Mouse (Mus musculus): ENCODE measurements around the gene Wasf2.

The Wasf2 gene

DNA sequence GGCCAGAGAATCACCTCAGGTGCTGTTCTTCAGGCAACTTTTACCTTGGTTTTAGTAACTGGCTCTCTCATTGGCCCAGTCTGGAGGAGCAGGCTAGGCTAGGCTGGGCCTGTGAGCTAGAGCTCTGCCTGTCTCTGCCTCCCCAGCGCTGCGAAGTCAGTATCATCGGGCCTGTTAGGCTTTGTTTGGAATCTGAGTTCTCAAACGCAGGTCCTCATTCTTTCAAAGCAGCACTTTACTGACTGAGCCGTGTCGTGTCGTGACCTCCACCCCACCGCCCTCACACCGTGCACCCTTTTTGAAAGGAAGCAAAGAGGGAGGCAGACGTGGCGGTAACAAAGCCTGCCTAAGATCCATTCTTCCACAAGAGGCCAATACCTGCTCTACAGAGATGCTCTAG lies 914 bp upstream of the Wasf2 start:
- DNase-seq, result no peak

DNA sequence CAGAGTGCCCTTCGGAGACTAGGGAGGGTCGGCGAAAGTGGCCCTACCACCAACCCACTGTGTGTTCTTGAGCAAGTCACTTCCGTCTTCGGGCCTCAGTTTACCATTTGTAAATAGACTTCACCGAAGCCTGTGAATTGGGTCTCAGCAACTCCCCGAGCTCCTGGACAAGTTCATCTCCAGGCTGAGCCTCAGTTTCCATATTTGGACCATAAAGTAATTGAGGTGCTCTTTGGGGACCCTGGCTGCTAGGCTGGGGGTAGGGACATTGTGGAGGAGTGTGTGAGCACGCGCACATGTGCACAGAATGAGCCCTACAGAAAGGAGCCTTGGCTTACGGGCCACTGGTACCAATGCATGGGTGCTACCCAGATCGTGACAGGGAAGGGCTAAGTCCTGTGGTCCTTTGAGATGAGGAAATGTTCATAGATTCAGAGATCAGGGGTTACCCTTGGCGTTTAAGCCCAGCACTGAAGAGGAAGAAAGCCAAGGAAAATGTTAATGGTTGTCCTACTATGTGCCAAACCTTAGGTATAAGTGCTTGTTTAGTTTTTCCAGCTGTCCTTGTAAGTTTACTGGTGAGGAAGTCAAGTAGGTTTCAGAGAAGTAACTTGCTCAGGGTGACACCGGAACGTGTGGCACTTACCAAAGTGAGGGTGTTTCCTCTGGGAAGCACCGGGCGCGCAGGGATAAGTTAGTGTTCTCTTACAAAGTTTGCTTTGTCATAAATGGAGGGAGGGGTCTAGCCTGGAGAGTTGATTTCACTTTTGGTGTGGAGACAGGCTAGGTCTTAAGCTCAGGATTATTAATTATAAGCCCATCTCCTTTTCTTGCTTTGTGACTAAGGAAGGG lies 811 bp downstream of the Wasf2 start:
- no peak for DNase-seq

DNA sequence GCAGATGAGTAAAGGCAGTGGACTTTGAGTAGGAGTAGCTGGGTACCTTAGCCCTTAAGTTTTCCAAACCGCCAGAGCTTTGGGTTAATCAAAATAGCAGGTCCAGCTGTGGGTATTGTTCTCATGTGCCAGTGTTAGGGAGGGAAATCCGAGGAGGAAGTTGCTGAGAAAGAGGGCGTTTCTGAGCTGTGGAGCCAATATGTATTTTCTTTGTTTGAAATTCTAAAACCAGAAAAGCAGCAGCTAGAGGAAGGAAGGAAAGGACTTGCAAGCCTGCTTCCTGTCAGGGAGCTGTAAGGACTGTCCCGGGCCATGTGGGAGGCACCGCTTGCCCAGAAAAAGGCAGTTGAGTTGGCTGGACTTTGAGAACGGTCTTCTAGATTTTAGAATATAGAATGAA lies 1.7 kb downstream of the Wasf2 start:
- DNase-seq, result no peak

DNA sequence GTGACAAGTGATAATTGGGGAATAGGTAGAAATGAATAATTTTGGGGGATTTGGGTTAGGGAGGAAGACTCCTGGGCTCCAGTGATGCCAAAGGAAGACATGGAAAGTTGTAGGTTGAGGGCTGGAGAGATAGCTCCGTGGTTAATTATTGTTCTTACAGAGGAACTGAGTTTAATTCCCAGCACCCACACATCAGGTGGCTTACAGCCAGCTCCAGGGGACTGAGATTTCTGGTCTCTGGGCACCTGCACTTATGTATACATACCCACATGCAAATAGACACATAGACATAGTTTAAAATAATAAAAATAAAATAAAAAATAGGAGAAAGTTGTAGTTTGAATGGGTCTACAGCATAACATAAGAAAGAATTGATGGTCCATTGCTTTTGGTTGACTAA lies 6.6 kb downstream of the Wasf2 start:
- DNase-seq, result no peak

DNA sequence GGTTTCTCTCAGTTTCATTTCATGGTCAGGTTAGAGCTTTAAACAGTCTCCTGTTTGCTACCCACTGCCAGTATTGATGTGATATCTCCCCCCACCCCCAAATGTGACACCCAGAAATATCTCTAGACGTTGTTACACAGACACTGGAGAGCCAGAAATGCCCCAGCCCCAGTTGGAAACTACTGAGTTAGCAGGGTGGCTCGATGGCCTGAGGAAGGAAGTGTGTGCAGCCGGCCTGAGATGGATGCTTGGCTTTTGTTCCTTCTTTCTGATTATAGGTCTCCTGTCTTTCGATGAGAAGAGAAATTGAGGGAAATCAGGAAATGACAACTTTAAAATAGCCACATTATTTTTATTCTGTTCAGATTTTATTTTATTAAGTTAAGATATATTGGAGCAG lies 8.7 kb downstream of the Wasf2 start:
- DNase-seq, result no peak

DNA sequence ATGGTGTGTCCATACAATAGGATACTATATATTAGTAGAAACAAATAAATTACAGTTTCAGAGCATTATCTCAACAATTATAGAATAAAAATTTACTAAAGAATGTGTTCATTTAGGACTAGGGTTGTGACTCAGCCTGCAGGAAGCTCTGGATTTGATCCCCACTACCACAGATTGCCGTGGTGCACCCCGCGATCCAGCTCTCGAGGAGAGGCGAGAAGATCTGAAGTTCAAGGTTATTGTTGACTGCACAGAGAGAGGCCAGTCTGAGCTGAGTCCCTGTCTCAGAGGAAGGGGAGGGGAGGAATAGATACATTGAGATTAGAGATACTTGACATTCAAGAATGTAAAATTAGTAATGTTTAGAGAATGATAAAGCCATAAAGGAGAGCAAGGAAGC lies 24.7 kb downstream of the Wasf2 start:
- DNase-seq, result no peak

DNA sequence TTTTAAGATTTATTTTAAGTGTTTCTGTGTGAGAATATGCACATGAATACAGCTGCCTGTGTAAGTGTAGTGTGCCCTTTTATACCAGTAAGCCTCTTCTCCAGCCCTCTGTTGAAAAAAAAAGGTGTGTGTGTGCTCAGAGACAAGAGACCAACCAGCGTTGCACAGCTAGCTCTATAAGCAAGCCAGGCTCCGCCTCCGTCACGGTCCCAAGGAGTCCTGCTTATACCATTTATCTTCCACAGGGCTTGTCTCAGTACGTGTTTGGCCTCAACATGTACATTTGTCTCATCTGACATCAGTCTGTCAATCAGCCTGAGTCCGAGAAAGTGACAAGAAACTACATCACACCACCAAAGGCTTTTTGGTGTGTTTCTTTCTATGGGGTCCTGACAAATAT lies 25.4 kb downstream of the Wasf2 start:
- DNase-seq, result no peak

DNA sequence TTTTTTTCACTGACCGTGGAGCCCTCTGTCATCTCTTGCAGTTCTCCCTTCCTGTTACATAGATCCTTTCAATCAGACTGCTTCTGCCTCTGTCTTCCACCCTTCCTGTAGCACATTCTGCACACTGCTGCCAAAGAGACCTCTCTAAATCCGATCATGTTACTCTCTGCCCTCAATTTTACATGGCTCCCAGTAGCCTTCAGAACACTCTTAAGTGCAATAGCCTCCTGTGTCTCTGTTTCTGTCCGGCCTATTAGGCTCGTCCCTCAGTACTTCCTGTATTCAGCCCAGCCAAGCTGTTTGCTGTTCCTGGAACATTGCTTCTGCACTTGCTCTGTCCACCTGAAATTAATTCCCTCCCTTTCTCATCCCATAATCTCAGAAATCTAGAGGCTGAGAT lies 26.1 kb downstream of the Wasf2 start:
- DNase-seq, result no peak

DNA sequence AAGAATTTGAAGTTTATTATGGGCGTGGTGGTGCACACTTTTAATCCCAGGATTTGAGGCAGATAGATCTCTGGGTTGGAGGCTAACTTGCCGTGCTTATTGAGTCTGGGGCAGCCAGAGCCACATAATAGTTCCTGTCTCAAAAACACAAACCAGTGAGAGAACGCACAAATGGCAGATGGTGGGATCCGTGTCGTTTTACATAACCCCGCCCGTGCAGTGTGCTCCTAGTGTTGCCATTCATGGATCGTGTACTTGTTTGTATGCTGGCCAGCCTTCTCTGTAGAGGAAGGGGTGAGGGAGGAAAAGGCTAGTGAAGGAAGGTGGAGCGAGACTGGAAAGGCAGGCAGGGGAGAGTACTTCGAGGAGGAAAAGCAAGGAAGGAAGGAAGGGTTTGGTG lies 26.5 kb downstream of the Wasf2 start:
- peak; percentile 42 for DNase-seq

DNA sequence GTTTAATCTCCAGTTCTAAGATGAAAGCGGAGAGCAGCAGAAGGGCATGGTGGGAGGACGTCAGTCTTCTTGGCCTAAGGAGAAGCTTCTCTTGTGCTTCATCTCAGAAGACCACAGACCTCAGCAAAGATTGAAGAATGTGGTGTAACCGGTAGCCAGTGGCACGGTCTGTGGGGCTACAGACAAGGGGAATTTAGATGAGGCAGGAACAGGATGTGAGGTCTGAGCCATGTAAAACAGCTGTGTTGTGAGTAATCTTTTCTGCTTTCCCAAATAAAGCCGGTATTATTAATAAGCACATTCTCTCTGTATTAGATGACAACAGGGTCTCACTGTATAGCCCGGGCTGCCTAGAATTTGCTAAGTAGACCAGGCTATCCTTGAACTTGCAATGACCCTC lies 28.8 kb downstream of the Wasf2 start:
- no peak for DNase-seq

DNA sequence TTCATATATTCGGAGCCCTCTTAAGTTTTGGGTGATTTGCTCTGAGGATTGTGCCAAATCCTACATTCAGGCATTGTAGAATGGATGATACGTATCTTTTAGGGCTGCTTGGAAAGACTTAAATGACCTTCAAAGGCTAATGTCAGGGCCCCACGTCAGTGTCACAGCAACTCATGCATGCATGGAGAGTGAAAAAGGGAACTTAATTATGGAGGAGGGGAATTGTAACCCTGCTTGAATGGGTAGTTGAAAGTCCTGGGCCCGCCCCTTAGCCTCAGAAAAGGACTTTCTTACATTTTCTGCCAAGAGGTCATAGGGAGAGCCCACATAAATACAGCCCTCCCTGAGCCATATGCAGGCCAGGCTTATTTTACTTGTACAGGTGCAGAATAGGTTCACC lies 29.3 kb downstream of the Wasf2 start:
- no peak for DNase-seq

DNA sequence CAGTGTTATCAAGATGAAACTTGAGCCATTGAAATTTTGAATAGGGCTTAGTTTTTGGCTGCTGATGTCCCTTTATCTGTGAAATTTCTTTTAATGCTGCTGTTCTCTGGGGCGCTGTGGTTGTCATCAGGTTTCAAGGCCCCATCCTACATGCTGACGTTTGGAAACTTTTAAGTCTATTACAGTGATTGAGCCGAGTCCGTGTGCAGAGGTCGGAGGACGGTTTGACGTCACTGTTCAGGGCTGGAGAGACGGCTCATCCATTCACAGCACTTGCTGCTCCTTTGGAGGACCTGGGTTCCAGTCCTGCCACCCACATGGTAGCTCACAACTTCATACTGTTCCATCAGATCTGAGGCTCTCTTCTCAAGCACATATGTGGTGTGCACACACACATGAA lies 29.9 kb downstream of the Wasf2 start:
- DNase-seq, result no peak

DNA sequence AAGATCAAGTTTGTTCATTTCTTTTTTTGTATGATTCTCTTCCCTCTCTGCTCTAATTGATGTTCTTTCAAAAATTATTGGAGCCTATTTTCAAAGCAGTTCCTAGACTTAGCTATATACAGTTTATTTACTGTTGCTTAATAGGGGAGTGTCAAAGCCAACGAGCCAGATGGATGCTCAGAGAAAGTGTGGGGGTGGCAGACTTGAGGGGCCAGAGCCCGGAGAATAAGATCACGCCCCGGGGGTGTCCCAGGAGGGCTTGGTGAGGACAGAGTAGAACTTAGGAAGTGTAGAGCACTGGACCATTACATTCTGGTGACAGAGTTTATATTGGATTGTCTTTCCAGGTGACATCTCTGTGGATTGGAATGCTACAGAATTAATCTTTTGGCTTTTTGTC lies 30.5 kb downstream of the Wasf2 start:
- DNase-seq, result no peak

DNA sequence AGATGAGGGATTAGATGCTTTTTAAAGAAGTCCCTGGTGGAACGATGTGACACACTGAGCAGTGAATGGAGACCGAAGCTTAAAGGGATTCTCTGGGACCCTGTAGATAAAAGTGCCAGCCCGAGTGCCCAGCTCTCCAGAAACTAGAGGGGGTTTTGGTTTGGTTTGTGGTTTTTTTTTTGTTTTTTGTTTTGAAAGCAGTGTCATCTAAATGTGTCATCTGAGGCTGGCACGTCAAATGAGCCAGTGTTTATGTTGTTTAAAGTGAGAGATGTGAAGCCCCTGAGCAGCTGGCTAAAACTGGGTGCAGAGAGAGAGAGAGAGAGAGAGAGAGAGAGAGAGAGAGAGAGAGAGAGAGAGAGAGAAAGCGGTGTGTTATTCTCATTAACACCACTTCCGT lies 31.9 kb downstream of the Wasf2 start:
- DNase-seq, result no peak

DNA sequence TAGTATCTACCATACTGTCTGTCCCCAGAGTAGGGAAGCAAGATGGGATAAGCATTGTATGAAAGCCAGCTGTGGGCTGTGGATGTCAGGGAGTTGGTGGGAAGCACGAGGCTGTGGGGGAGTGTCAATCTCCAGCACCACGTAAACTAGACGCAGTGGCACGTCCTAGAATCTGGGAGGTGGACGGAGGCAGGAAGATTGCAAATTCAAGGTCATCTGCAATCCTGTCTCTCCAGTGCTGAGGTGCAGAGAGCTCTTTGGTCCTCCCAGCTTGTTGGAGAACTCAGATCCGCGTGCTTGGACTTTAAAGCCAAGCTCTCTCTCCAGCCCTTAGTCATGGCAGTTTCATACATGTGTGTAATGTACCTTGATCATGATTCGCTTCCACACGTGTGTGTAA lies 36.5 kb downstream of the Wasf2 start:
- DNase-seq, result no peak

DNA sequence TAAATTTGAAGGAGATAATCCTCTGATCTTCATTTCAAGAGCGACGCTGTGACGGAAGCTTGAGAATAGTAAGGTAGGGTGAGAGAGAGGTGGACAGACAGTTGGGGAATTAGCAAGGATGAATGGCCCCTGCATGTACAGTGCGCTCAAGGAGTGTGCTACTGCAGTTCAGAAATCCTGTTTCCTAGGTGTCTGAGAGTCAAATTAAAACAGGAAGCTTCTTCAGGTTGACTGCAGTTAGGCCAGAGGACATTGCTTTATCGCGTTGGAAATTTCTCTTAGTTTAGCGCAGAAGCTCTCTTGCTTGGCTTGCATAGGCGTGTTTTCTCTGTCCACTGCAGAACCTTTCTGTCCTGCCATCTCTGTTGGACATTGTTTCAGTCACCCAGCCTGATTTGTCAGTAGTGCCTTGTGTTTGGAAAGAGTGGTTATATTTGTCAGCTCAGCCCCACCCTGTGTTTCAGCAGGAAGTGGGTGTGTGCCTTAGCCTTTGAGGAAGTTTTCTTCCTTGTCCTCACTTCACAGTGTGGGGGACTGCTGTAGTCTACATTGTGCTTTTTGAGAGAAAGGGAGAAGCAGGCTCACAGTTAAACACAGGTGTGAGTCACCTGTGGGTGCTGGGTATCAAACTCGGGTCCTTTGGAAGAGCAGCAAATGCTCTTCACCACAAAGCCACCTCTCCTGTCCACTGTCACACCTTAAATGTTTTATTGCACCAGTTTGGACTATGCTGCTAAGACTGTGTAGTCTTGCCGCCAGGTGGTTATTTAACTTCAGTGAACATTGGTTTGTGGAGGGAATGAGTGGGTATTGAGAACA lies 39.1 kb downstream of the Wasf2 start:
- DNase-seq, result no peak

DNA sequence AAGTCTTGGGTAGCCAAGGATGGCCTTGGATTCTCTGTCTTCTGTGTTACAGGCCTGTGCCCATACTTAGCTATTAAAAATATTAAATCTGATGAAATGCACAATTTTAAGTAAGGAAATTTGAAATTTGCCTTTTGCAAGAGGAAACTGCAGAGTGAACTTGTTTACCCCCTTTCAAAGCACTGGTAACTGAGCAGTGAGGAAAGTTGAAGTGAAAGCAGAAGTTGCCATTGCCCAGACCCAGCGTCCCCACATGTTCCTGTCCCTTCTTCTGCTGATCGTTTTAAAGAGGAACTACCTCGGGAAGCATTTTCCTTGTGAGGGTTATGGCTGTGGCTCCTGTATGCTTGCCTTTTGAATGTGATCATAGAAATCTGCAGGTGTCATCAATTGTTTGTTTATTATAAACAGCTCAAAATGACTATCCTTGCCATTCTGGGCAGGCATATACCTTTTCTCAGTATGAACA lies 39.8 kb downstream of the Wasf2 start:
- no peak for DNase-seq

DNA sequence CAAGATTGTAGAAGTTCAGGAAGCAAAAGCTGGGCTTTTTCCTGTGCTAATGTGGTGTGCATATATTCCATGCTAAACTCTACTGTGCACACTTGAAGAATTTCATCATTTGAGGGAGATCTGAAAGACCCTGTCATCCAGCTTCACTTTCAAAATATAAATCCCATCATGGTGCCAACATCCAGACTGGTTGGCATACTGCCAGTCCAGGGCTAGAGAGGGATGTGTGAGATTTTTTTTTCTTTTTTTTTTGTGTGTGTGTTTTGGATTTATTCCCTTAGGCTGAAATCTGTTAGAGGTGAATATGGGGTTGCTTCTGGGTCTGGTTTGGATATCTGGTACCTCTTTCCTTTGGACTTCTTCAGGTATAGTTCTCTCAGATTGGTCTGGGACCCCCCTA lies 40.3 kb downstream of the Wasf2 start:
- peak; percentile 31 for DNase-seq

DNA sequence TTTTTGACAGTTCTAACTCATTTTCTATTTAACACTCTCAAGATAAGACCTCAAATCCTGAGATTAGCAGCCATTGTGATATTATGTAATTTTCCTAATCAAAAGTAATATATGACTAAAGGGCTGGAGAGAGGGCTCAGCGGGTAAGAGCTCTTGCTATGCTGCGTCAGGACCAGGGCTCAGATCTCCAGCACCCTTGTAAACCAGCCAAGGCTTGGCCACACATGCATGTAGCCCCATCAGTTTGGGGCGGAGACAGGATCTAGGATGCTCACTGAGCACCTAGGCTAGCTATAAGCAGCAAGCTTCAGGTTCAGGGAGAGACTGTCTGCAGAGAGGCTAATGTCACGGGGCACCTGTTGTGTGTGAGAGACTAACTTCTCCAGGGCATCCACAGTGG lies 42.1 kb downstream of the Wasf2 start:
- no peak for DNase-seq

DNA sequence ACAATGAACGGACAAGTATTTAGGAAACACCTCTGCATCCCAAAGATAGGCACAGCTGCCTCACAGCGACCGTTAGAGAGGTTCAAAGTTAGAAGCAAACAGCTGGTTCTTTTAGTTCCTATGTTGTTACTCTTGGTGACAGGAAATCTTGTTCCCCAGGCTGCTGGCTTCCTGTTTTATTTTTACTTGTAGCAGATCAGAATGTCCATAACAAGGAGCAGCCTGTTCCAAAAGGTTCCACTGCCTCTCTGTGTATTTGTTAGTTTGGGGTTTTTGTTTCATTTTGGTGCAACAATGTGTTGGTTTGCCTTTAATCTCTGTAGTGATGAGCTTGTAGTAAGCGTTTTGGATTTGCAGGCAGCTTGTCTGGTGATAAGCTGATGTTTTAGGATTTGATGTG lies 44.1 kb downstream of the Wasf2 start:
- no peak for DNase-seq

DNA sequence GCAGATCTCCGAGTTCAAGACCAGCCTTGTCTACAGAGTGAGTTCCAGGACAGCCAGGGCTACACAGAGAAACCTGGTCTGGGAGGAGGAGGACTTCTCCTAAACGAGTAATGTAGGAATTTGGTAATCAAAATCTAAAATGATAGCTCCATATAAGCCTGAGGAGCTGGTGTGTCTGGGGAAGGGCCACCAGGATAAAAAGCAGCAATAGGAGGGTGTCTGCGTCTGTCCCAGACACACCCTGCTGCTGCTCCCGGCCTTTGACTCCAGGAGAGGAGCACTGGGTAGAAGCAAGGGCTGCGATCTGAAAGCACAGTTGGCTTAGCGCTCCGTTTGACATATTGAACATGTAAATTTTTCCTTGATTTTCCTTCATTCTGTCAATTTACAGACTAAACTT lies 45.0 kb downstream of the Wasf2 start:
- DNase-seq, result no peak

DNA sequence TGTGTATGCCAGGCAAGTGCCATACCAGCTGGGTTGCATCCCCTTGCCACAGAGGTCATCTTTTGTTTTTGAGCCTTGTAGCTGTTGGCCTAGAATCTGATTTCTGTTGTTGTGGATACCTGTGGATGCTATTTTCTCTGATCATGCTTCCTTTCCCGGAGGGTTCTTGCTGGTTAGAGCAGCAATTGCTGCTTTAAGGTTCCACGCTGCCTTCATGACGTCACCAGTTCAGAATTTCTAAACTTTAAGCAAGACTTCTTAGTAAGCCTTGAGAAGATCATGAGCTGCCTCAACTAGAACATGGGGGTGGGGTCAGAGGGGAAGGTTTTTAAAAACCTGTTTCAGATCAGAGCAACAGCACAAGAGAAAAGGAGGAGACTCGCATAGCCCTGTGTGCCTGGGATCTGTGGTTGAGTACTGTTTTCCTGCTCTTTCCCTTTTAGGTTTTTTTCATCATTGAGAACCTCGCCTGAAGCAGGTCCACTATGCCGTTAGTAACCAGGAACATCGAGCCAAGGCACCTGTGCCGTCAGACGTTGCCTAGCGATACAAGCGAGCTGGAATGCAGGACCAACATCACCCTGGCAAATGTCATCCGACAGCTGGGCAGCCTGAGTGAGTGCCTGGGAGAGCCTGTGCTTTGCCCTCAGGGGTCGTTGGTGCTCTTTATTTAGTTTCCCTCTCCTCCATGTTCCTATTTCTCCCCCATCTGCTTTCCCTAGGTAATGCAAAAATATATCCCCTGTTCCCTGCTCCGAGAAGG lies 45.9 kb downstream of the Wasf2 start:
- no peak for DNase-seq

DNA sequence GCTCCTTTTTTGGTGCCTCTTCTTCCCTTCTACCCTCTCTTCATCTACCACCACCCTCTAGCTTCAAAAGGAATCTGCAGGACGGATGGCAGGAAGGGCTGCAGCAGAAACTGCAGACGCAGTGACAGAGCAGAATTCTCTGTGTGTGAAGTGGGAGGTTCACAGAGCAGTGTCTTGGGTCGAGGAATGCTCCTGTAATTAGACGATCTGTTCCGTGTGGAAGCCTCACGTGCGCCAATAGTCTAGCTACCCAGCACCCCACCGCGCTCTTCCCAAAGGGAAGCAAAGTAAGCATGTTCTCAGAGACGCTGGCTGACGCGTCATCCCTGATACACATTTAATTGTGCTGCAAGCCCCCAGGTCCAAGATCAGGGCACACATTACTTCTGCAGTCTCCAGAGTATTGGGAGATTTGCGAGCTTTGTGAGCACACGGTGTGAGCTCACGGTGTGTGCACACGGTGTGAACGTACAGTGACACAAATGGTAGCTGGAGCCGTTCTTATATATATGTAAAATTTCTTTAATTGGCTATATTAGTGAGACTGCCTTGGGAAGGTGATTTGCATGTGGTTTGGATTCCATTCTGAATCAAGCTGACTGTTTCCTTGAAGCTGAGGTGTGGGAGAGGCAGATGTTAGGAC lies 46.6 kb downstream of the Wasf2 start:
- DNase-seq, result no peak
